Mouse (Mus musculus) gastrocnemius, postnatal 36 days (tissue): ENCODE data around the gene 4930578G10Rik. TPM values are rescaled to one million over a fixed set of nuclear protein-coding genes. Genes with fewer than 3 reads are reported as not detected.

ENCODE experiments used
- DNase-seq, 2 experiments: peaks; one replicate each; pipeline ENCODE4 v3.0.0; 2022
- intact Hi-C: fragments of 180-260 bp; cut with DNase I; formaldehyde crosslinking; loops from one replicate; pipeline ENCODE4 v1.15.1; 2025
- total RNA-seq, 2 experiments: library from RNA; stranded (reverse); gene quantifications; 2 replicates each; pipeline ENCODE4 v1.2.3; 2021

Gene 4930578G10Rik
- total RNA-seq, 2 experiments from 2014 or later, result 0.57 TPM; not detected in 1

DNA sequence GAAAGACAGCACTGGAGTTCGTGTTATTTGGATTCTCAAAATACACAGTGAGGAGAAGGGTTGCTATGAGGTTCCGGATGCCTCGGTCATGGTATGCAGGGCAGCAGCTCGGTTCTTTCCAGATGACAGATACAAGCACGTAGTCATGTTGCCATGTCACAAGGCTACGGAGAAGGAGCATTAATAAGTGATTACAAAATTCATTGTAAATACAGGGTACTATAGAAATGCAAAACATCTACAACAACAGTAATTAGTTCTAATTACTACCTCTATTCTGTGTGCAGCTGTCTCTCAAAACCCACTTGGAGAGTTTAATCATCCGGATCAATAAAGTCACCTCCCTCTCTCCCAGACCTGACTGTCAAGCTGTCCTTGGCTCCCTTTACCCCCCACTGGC is 159.8 kb downstream of the 4930578G10Rik start:
- intact Hi-C loops, result no loop called here
- no peak for DNase-seq

Other genes starting within 250 kb of the 4930578G10Rik start
- gene Fam205a2, start 207.4 kb upstream of the 4930578G10Rik start, total RNA-seq, result not detected
- gene Gm10591, start 123.3 kb upstream of the 4930578G10Rik start, total RNA-seq, result not detected
- 1 to 10 TPM; 2.7 to 4.3 TPM for gene Gm2564, start 105.8 kb upstream of the 4930578G10Rik start, total RNA-seq
- not detected for gene Ccl27b, start 80.3 kb upstream of the 4930578G10Rik start, total RNA-seq
- gene Il11ra2, start 73.7 kb upstream of the 4930578G10Rik start, total RNA-seq, result under 1 TPM; 0.23 to 0.25 TPM
- not detected for gene Ccl19, start 21.0 kb downstream of the 4930578G10Rik start, total RNA-seq
- 10 to 100 TPM in 1 of 2 experiments, 1 to 10 TPM in 1; 7.8 to 13.8 TPM for gene Ccl21a, start 38.4 kb downstream of the 4930578G10Rik start, total RNA-seq
- gene Fam205a1, start 118.3 kb downstream of the 4930578G10Rik start, total RNA-seq, result not detected
- not detected for gene Gm12394, start 121.2 kb downstream of the 4930578G10Rik start, total RNA-seq
- under 1 TPM; 0.37 to 0.41 TPM for gene Fam205c, start 138.7 kb downstream of the 4930578G10Rik start, total RNA-seq
- gene Phf24, start 181.1 kb downstream of the 4930578G10Rik start, total RNA-seq, result under 1 TPM; 0.15 to 0.97 TPM
- gene Dnajb5, start 214.3 kb downstream of the 4930578G10Rik start, total RNA-seq, result 100 to 1,000 TPM; 191 to 213 TPM
- not detected for gene 1700022I11Rik, start 234.1 kb downstream of the 4930578G10Rik start, total RNA-seq